Mouse (Mus musculus) liver, embryonic 16.5 days (tissue): ENCODE measurements around the gene Dmrt1. TPM values are rescaled to one million over a fixed set of nuclear protein-coding genes. Genes with fewer than 3 reads are reported as not detected.

Experiments used
- ATAC-seq: fragments of 200-750 bp; cut with Nextera tagmentation; 2 replicates; pipeline ENCODE4 v1.8.0; 2017; ENCODE audit warnings: low read depth, mild to moderate bottlenecking, moderate number of reproducible peaks, moderate library complexity
- H3K27ac ChIP-seq: fragments of 300-500 bp; sonication (generic); 2 replicates; pipeline ENCODE4 v1.5.1; 2014; ENCODE audit warnings: mild to moderate bottlenecking, low read length
- H3K27me3 ChIP-seq: fragments of 300-500 bp; sonication (generic); 2 replicates; pipeline ENCODE4 v1.6.1; 2014; ENCODE audit warnings: low read depth, low read length, mixed read lengths; ENCODE audit not compliant: control insufficient read depth, insufficient read depth
- H3K36me3 ChIP-seq: fragments of 300-500 bp; sonication (generic); 2 replicates; pipeline ENCODE4 v1.6.1; 2014; ENCODE audit warnings: mild to moderate bottlenecking; ENCODE audit not compliant: control insufficient read depth, insufficient read depth
- H3K4me1 ChIP-seq: fragments of 300-500 bp; sonication (generic); 2 replicates; pipeline ENCODE4 v1.6.1; 2014; ENCODE audit warnings: low read depth, low read length, mixed read lengths; ENCODE audit not compliant: control insufficient read depth
- H3K4me2 ChIP-seq: fragments of 300-500 bp; sonication (generic); 2 replicates; pipeline ENCODE4 v1.6.1; 2014; ENCODE audit warnings: low read depth, low read length, mixed read lengths
- H3K4me3 ChIP-seq: fragments of 300-500 bp; sonication (generic); 2 replicates; pipeline ENCODE4 v1.5.1; 2014; ENCODE audit warnings: low read depth, mild to moderate bottlenecking, low read length
- H3K9ac ChIP-seq: fragments of 300-500 bp; sonication (generic); 2 replicates; pipeline ENCODE4 v1.6.1; 2014; ENCODE audit warnings: low read depth, low read length
- H3K9me3 ChIP-seq: fragments of 300-500 bp; sonication (generic); replicated peaks from 2 replicates; pipeline ENCODE4 v1.6.1; 2016; ENCODE audit warnings: low read length; ENCODE audit not compliant: control insufficient read depth
- WGBS: fragments of 180-500 bp; shearing (Covaris S2); extraction: QIAGEN DNeasy Blood & Tissue Kit; methylation state at CpG from one replicate; pipeline ENCODE4 v1.1.7; 2014; ENCODE audit not compliant: insufficient replicate concordance; 5-methylcytosine and 5-hydroxymethylcytosine counted together
- polyA plus RNA-seq: library from polyadenylated mRNA; unstranded; fragments of >200 nt; fragmentation: Nextera tagmentation; extraction: Ambion mirVana; gene quantifications from 2 replicates; pipeline ENCODE4 v1.2.1, GENCODE M21; 2015

Dmrt1 gene
- polyA plus RNA-seq, 1 experiment from 2014 or later, result not detected

DNA sequence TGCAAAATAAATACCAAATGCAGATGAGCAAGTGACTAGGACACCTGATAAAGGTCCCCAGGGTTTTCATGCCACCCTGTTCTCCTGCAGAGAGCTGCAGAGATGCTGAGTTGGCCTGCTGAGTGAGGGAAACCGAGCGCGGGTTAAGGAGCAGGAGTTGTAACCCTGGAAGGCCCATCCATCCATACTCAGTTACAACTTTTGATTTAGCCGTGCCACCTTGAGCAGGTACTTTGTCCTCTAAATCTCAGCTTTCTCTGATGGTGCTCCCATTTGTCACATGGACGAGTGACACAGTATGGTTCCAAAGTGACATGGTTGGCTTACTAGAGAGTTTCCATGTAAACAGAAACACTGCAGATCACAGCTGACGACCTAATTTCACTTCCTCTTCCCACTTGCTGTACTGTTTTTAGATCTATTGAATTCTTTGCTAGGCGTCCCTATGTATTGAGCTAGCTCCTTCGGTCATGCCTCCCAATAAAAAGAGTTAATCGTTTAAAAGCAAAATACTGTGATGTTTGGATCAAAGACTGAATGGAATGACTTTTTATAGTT lies 41.7 kb downstream of the Dmrt1 start:
- Histone ChIP-seq H3K4me2 (no peak overlapping the region), H3K9me3 (no peaks in the 10 kb centered on the region), H3K9ac (no peak overlapping the region), H3K27ac (no peak overlapping the region), H3K36me3 (no peaks in the 10 kb centered on the region), H3K4me1 (no peaks in the 10 kb centered on the region), H3K4me3 (no peak overlapping the region), H3K27me3 (no peaks in the 10 kb centered on the region)
- 53% methylated on average over 9 of the region's 9 CpGs for WGBS
- ATAC-seq, result no peak

DNA sequence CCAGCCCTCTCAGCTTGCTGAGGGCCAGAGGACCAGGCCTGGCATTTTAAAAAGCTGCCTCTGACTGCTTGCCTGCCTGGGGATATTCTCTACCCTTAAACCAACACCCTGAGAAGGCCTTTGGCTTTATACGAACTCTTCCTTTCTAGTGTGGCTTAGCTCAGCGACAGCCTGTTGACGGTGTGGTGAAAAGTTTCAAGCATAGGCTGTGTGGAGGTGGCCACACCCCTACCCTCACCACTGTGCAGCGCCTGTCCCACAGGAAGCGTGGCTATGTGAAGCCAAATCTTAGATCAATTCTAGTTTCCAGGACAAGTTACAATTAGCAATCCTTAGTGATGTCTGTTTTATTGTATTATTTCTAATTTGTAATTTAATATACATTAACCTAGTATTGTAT lies 44.9 kb downstream of the Dmrt1 start:
- 31% methylated on average over 5 of the region's 5 CpGs for WGBS
- Histone ChIP-seq H3K27me3 (no peaks in the 10 kb centered on the region), H3K4me2 (no peak overlapping the region), H3K4me1 (no peaks in the 10 kb centered on the region), H3K36me3 (no peaks in the 10 kb centered on the region), H3K9ac (no peak overlapping the region), H3K9me3 (no peaks in the 10 kb centered on the region), H3K4me3 (no peak overlapping the region), H3K27ac (no peak overlapping the region)
- no peak for ATAC-seq

DNA sequence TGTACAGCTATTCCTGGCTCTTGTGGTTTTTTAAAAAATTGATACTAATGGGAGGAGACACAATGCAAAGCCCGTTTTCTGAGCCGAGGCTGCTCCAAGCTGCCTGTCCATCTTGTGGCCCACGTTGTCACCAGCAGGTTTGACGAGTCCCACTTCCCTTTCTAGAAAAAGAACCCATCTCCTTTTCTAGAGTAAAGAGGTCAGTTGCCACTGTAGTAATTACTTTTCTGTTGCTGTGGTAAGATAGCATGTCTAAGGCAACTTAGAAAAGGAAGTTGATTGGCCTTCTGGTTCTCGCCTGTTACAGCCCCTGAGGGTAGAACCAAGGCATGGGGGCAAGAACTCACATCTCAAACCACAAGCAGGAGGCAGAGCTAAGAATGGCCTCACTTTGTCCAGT lies 45.6 kb downstream of the Dmrt1 start:
- no peak overlapping the region for H3K27ac ChIP-seq
- H3K4me3 ChIP-seq, result no peak overlapping the region
- H3K9ac ChIP-seq, result no peak overlapping the region
- no peak overlapping the region for H3K4me2 ChIP-seq
- WGBS, result 21% methylated on average over 5 of the region's 5 CpGs
- no peaks in the 10 kb centered on the region for H3K36me3 ChIP-seq
- H3K27me3 ChIP-seq, result no peaks in the 10 kb centered on the region
- no peak for ATAC-seq
- no peaks in the 10 kb centered on the region for H3K9me3 ChIP-seq
- H3K4me1 ChIP-seq, result no peaks in the 10 kb centered on the region

DNA sequence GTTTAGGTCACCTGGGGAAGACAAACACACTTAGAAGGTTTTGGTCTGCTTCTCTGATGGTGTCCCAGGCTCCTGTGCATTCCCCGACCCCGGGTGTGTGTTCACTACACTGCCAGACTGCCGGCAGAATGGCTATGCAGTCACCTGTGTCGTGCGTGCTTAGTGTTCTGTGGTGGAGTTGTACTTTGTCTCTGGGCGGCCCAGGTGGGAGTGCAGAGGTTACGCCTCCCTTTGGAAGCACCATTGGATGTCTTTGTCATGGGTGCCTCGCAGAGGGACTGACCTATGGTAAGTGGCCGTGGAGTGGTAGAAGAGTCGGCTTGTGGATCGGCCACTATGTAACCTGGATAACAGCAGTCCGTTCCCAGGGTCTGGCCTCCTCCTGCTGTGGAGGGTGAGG lies 59.0 kb downstream of the Dmrt1 start:
- Histone ChIP-seq H3K4me3 (no peak overlapping the region), H3K9me3 (no peaks in the 10 kb centered on the region), H3K9ac (no peak overlapping the region), H3K4me1 (no peaks in the 10 kb centered on the region), H3K36me3 (no peaks in the 10 kb centered on the region), H3K27ac (no peak overlapping the region), H3K4me2 (no peak overlapping the region), H3K27me3 (no peaks in the 10 kb centered on the region)
- 60% methylated on average over 12 of the region's 12 CpGs for WGBS
- no peak for ATAC-seq

DNA sequence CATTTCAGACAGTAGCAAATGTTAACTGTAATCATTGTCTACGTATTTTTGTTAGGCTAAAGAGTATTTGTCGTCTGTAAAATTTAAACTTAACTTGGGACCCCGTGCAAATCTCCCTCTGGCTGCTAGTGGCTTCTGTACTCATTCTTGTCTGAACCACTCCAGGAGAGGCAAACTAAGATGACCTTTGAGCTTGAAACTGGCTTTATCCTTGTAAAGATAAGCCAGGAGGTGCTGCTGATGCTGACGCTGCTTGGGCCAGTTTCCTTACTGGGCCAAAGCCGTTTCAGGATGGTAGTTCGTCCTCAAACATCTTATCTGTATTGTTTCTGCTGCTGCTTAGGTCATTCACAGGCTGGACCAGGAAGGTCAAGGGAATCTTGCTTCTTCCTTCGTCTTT lies 64.4 kb downstream of the Dmrt1 start:
- Histone ChIP-seq H3K4me2 (no peak overlapping the region), H3K36me3 (no peaks in the 10 kb centered on the region), H3K4me3 (no peak overlapping the region), H3K9me3 (no peaks in the 10 kb centered on the region), H3K27me3 (peaks cover 4% of the 10 kb centered on the region), H3K27ac (no peak overlapping the region), H3K9ac (no peak overlapping the region), H3K4me1 (no peaks in the 10 kb centered on the region)
- ATAC-seq, result no peak
- WGBS, result 54% methylated on average over 7 of the region's 7 CpGs

DNA sequence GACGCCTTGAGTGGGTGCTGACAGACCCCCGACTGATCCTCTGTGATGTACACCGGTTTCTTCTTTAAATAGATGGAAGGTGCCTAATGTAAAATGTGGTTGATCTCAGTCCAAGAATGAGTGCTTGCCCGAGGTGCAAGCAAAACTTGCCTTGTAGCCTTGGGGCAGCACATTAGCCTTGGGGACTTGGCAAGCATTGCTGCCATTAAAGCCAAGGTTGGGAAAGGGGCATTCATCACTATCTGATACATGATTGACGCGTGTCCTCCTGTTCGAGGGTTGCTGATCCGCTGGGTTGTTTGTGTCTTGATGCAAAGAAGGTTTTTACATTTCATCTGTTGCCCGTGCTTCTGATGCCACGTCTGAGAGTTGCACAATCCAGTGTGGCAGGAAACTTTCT lies 69.0 kb downstream of the Dmrt1 start:
- Histone ChIP-seq H3K4me2 (no peak overlapping the region), H3K4me3 (no peak overlapping the region), H3K27ac (no peak overlapping the region), H3K9ac (no peak overlapping the region), H3K4me1 (no peaks in the 10 kb centered on the region), H3K36me3 (no peaks in the 10 kb centered on the region), H3K27me3 (peaks cover 4% of the 10 kb centered on the region), H3K9me3 (no peaks in the 10 kb centered on the region)
- WGBS, result 35% methylated on average over 10 of the region's 10 CpGs
- ATAC-seq, result no peak

DNA sequence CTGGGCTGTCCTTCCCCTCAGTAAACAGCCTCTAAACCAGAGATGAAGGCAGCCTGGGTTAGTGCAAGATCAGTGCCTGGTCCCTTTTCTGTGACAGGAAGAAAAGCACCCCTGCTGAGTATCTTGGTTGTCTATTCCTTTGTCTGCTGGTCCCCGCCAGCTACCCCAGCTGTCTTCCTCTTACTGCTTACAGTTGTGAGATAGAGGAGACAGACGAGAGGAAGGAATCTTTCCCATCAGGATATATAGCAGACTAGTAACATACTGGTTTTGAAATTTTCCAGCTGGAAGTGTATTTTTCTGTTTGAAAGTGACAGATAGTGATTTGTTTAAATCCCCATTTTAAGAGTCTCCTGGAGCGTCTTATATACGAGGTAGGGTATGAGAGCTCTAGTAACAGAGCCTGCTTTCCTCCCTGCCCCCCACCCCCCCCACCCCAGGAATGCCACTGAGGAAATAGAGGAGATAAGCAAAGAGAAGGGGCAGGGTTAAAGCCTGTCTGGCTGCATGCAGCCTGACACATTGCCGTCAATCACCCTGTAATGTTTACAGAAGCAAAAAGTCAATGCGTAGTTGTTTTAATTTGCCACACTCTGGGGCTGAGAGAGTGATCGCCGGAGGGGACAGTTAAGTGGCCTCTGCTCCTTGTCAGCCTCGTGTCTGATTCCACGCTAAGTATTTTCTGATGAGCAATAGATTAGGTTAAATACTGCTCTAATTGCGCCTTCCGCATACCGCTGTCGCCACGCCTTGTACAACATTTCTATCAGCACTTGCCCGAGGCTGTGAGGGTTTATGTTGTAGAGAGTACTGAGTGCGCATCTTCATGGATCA lies 69.8 kb downstream of the Dmrt1 start:
- Histone ChIP-seq H3K27ac (no peak overlapping the region), H3K36me3 (no peaks in the 10 kb centered on the region), H3K9ac (no peak overlapping the region), H3K4me1 (no peaks in the 10 kb centered on the region), H3K9me3 (no peaks in the 10 kb centered on the region), H3K4me3 (no peak overlapping the region), H3K27me3 (peaks cover 4% of the 10 kb centered on the region), H3K4me2 (no peak overlapping the region)
- no peak for ATAC-seq
- WGBS, result 7% methylated on average over 17 of the region's 17 CpGs

DNA sequence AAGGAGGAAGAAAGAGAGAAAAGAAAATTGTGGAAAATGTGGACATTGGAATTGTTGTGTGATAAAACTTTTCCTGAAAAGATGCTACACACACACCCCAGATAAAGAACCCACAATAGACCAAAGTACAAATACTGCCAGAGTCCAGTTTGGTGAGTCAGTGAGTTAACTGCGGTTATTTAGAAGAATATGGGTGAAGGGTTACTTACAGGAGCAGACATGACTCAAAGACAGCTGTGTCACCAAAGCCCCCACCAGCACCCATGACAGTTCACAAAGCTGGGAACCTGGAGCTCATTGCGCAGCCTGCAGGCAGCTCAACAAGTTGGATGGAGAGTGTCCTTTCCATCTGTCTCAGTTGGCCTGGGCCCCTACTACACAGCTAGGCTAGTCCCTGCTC lies 72.9 kb downstream of the Dmrt1 start:
- 73% methylated on average over 2 of the region's 2 CpGs for WGBS
- no peak for ATAC-seq

DNA sequence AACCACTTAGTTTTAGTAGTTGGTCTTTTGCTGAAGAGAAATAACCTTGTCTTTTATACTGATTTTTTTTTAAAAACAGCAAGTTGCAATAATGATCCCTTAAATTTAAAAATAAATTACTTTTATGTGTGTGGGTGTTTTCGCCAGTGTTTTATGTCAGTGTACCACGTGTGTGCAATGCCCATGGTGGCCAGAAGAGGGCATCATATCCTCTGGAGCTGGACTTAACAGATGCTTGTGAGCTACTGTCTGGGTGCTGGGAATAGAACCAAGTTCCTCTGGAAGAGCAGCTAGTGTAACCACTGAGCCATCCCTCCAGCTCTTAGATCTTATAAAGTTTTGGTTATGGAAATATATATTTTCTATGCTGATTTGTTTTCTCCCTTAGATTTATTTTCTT lies 74.0 kb downstream of the Dmrt1 start:
- Histone ChIP-seq H3K4me2 (no peak overlapping the region), H3K4me1 (no peaks in the 10 kb centered on the region), H3K27ac (no peak overlapping the region), H3K36me3 (no peaks in the 10 kb centered on the region), H3K27me3 (peaks cover 2% of the 10 kb centered on the region), H3K9me3 (no peaks in the 10 kb centered on the region), H3K4me3 (no peak overlapping the region), H3K9ac (no peak overlapping the region)
- ATAC-seq, result no peak
- 63% methylated on average over 2 of the region's 2 CpGs for WGBS

More for the DNA sequence above, 72.9 kb downstream of the Dmrt1 start:
- no peak overlapping the region for H3K27ac ChIP-seq
- no peaks in the 10 kb centered on the region for H3K4me1 ChIP-seq
- H3K4me3 ChIP-seq, result no peak overlapping the region
- peaks cover 4% of the 10 kb centered on the region for H3K27me3 ChIP-seq
- no peaks in the 10 kb centered on the region for H3K36me3 ChIP-seq
- H3K4me2 ChIP-seq, result no peak overlapping the region
- H3K9me3 ChIP-seq, result no peaks in the 10 kb centered on the region
- H3K9ac ChIP-seq, result no peak overlapping the region
